Mouse (Mus musculus): ENCODE results near the gene Adamtsl1.

- TF ChIP-seq CTCF (IDR thresholded peaks at IDR 0.05; ENCODE audit: borderline replicate concordance, extremely low read depth, insufficient read depth, insufficient read length) (no peak), POLR2A (IDR thresholded peaks at IDR 0.05; ENCODE audit: borderline replicate concordance, extremely low read depth, insufficient read depth, insufficient read length, poor library complexity, severe bottlenecking) (no peak)
Observed at GRCm38 (mm10) chr4:86270085-86270484, 756.1 kb downstream of the Adamtsl1 start.

Measured in brain, embryonic 14.5 days (tissue).